Mouse (Mus musculus): ENCODE measurements around the gene Ndufa9. TPM values are rescaled to one million over a fixed set of nuclear protein-coding genes. Genes with fewer than 3 reads are reported as not detected.

The Ndufa9 gene
- total RNA-seq (2021): 100 to 1,000 TPM; 774 to 795 TPM

DNA sequence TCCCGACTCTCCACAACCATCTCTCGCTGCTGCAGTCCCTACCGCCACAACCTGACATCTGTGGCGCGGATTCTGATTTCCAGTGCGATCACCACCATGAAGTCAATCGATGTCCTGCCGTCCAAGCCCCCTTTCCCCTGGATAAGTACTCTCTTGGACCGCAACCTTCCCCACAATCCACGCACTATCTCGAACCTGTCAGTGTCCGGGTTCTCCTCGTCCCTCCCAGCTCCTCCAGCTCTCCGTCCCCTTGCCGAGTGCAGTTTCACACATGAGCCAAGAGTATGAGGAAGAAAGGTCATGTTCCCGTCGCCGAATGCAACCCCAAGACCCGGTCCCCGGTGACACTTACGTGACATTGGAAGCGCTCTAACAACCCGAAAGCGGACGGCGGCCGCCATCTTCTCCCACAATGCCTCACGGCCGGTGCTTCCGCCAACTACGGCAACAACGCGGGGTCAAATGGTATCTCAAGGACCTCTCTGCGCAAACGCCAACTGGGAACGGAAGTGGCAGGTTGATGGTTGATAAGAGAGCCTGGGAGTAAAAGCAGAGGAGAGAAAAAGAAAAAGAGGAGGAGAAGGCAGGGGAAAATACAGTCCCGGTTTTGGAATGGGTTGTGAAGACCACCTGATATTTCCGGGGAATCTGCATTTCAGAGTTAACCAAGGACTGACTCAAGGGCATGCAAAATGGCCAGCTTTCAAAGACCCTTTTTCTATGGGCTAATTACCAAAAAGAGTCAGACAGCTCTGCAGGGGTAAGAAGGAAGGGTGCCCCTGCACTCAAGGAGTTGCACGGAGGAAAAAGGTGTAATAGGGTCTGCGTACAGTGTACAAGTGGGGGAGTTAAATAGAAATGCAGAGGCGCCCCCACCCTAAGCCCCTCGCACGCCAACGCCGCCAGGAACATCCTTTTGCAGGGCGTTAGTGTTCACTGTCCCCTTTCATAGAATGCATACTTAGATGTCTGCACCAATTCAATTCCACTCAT, at the start of gene Ndufa9:
Gene Ndufa9 (minus strand): TSS at position 425 of the 993 bp plus-strand sequence.
- intact Hi-C loops (cut with DNase I): loop anchor here (5.0 kb wide), 1 partner anchor 88 kb away; the partner anchor contains the start of genes D6Wsu163e and Rad51ap1
- peak; percentile 82 for DNase-seq (ENCODE audit: low spot score)

DNA sequence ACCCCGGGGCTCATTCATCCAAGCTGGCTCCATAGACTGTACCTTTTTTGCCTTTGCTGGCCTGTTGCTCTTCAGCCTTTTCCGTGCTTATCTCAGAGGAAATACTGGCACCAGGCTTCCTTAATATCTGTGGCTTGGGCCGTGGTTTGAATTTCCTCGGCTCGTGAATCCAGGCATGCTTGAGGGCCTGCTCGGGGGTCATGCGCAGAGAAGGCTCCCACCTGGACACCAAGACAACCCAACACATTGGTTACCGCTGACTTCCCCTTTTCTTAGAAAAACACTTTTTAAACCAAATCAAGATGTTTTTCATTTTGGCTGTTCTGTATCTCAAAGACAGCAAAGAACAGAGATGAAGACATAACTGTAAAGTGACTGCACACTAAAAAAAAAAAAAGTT, 28.2 kb upstream of the Ndufa9 start:
- DNase-seq (ENCODE audit: low spot score): no peak
- intact Hi-C loops (cut with DNase I): no loop called here

DNA sequence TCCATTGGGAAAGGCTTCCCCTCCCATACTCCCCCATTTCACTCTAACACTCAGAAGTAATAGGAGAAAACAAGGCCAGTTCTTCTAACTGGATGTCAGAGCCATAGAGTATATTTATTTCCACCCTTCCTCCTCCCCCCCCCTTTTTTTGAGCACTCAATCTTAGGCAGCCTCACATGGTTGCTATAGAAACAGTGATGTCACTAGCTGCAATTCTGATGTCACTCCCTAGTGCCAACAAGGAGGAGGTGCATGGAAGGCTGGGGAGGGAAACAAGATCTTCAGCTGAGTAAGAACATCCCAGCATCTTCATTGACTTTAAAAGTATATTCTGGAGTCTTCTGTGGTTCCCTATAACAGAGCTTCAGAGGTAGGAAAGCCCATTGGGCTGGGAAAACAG, 3.9 kb upstream of the Ndufa9 start, which contains the start of gene Akap3:
Gene Akap3 (plus strand): TSS at position 218 of the 400 bp plus-strand sequence.
- no peak for DNase-seq (ENCODE audit: low spot score)
- intact Hi-C loops (cut with DNase I): no loop called here

DNA sequence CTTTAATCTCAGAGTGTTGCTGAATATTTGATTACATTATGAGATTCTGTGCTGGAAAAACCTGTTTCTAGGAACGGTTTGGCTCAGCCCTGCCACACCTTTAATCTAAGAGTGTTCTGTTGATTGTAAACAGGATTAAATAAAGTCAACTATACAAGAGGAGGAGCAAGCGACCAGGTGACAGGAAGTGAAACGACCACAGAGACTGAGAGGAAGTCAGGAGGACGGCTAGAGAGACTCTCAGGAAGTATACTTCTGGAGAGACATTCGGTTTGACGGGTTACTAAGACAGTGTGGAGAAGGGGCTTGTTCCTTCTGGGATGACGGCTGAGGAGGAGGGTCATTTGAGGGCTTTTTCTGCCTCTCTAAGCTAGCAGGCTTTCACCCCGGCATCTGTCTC, 12.3 kb downstream of the Ndufa9 start:
- intact Hi-C loops (cut with DNase I): no loop called here
- no peak for DNase-seq (ENCODE audit: low spot score)

DNA sequence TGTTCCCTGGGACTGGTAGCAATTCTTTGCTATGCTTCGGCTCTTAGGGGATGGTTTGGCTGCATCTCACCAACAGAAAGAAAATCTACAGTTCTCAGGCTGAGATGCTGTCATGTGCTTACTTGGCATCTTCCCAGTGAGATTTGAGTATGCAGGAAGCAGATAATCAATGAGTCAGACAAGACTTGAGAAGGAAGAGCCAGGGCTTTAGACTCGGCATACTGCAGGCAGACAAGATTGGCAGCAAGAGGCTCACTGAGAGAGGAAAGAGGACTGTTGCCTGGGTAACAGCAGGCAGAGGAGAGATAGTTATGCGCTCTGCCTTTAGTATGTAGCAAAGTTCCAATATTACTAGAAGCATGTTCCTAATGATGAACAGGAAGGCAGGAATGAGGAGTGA, 25.8 kb downstream of the Ndufa9 start:
- DNase-seq (ENCODE audit: low spot score): no peak
- intact Hi-C loops (cut with DNase I): no loop called here

DNA sequence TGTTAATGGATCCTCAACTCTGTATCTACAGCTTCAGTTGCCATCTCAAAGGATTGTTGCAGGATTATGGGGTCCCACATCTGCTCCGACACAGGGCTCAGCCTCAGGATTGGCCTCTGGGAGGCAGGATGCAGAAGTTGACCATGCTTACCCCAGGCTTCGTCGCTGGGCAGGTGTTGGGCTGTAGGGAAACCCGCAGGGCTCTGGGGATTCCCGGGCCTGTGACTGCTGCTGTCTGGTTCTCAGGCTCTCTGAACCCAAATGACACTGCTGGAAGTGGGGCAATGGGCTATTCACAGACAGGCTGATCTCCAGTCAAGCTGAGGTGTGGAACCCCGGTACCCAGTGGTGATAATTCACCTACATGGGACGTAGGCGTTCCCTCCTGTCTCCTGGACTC, 32.6 kb downstream of the Ndufa9 start:
- intact Hi-C loops (cut with DNase I): no loop called here
- no peak for DNase-seq (ENCODE audit: low spot score)

DNA sequence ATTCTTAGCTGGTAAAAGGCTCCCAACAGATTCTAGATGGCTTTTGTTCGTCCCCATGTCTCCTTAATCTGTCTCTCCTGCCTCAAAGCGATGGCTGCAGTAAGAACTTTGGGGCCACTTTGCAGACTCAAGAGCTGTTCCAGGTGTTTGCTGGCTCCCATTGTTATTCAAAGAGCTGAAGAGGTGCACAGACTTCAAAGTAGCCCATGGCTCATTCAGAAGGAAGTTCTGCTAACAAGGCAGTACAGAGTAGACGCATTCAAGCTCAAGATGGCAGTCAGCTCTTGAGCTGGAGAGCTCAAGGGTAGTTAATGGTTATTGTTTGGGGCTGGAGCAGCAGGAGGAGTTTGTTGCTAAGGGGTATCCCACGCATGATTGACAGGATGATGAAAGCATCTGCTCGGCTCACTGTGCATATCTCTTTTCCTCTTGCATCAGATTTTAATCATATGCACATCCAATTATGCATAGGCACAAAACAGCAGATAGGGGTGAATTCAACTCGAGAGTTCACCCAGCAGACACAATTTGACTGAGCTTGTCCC, 33.7 kb downstream of the Ndufa9 start:
- DNase-seq (ENCODE audit: low spot score): no peak
- intact Hi-C loops (cut with DNase I): no loop called here

DNA sequence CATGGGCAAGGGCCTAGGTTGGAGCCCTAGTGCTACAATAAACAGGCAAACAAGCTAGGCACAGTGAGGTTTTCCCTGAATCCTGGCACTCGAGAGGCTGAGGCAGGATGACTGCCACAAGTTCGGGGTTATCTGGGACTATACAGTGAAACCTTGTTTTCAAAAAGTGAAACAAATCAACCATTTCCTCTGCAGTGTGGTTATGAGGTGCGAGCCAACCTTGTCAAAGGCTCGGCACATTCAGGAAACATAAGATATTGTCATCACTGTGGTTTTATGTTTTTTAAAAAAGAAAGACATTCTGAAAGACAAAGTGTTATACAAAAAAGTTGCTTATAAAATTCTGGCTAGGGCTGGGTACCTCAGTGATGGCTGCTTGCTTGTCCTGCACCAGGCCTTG, 37.5 kb downstream of the Ndufa9 start:
- intact Hi-C loops (cut with DNase I): no loop called here
- DNase-seq (ENCODE audit: low spot score): no peak

DNA sequence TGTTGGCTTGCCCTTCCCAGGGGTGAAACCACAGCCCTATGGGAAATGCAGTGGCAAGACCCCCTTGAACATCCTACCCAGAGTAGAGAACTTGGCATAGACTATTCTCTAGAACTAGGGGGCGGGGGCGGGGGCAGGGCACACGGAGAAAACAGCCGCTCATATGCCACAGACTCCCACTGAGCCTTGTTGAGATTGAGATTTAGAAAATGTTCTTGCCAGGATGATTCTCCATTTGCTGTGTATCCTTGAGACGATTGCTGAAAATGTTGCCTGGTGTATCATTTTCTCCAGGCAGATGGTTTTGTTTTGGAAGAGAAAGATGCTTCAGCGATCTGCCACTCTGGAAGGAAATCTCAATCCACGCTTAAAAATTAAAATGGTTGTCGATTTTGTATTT, 40.4 kb downstream of the Ndufa9 start:
- intact Hi-C loops (cut with DNase I): no loop called here
- no peak for DNase-seq (ENCODE audit: low spot score)

DNA sequence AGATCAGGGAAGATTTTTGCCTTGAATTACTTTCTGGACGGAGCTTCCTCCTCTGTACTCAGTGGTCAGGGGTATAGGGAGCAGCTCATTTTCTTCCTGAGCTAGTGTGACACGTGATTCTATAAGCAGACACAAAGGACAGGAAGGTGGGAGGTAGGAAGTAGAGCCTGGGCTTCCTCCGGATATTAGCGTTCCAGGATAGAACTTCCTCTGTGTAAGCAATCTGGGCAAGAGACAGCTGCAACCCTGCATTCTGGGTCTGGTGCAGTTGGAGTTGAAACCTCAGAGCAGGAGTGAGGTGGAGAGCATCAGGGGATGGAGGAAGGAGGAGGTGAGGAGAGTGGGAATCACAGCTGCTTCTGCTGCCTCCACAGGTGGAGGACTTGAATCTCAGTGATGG, 40.8 kb downstream of the Ndufa9 start:
- intact Hi-C loops (cut with DNase I): no loop called here
- no peak for DNase-seq (ENCODE audit: low spot score)

DNA sequence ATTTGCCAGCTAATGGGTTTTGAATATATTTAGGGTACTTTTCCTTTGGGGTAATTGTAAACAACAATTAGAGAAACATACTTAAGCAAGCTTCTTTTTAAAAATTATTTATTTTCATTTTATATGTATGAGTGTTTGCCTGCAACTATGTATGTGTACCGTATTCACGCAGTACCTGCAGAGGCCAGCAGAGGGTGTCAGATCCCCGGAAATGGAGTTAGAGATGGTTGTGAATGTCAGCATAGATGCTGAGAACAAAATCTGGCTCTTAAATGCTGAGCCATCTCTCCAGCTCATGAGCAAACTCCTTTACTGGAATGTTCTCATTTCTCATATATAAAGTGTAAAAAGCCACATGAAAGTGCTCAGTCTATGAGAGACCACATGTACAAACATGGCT, 42.2 kb downstream of the Ndufa9 start:
- DNase-seq (ENCODE audit: low spot score): no peak
- intact Hi-C loops (cut with DNase I): no loop called here

DNA sequence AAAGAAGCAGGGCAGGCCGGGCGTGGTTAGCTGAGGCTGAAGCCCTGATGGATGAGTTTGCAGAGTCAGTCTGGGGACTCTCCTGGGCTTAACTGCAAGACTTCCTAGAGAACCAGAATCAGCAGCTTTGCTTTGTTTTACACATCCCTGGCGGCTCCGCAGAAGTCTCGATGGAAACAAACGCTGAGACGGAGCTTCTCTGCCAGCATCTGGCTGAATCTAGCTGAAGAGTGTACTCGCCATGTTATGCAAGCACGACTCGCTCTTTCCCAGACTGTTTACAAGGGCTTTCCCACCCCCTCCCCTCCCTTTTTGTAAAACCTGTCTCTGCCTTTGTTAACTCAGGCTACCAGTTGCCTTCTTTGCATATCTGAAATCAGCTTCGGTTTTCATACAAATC, 46.0 kb downstream of the Ndufa9 start:
- intact Hi-C loops (cut with DNase I): no loop called here
- DNase-seq (ENCODE audit: low spot score): no peak

DNA sequence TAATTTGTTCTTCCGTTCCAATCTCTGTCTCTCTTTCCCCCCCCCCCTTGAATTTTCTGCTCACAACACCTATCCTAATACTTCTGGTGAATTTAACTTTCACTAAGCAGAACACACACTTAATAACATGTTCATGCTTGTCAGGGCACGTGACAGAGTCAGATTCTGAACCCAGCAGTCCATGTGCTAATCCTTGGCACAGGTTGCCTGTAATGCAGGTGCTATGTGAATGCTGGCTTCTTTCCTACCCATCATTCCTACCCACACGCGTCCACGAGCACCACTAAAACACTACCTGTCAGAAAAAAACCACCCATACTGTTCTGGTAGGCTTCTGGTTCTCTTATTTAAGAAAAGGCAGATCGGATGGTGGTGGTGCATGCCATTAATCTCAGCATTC, 54.2 kb downstream of the Ndufa9 start:
- intact Hi-C loops (cut with DNase I): loop anchor here (5.0 kb wide), 1 partner anchor 143 kb away; the partner anchor contains the start of genes D6Wsu163e and Rad51ap1
- no peak for DNase-seq (ENCODE audit: low spot score)

DNA sequence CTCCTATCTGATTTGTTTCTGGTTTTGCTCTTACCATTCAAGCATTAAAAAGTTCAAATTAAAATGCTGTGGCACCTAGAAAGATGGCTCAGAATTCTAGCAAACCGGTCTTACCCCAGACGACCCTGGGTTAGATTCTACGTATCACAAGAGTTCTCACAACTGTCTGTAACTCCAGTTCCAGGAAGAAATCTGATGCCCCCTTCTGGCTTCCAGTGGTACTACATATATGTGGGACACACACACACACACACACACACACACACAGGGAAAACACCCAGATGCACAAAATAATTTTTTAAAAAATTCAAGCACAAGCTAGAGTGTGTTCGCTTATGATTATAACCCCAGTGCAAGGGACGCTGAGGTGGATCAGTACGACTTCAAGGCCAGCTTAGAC, 55.2 kb downstream of the Ndufa9 start:
- intact Hi-C loops (cut with DNase I): loop anchor here (5.0 kb wide), 1 partner anchor 144 kb away; the partner anchor contains the start of genes D6Wsu163e and Rad51ap1
- no peak for DNase-seq (ENCODE audit: low spot score)

DNA sequence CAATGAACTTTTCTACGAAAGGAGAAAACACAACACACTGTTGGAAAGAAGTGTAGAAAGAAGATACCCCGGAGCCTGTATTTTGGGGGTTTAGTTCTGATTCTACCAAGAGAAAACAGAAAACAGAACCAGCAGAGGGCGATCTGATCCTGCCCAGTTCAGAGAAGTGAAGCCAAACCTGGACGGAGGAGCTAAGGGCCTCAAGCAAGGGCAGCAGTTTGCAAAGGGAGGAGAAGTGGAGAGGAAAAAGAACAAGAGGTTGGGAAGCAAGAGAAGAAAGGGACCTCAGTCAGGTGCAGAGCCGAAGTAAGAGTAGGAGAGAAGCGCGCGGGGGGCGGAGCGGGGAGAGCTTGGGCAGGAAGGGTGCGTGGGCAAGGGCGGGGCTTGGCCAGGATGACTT, 57.0 kb downstream of the Ndufa9 start:
- DNase-seq (ENCODE audit: low spot score): no peak
- intact Hi-C loops (cut with DNase I): loop anchor here (5.0 kb wide), 1 partner anchor 145 kb away; the partner anchor contains the start of genes D6Wsu163e and Rad51ap1

DNA sequence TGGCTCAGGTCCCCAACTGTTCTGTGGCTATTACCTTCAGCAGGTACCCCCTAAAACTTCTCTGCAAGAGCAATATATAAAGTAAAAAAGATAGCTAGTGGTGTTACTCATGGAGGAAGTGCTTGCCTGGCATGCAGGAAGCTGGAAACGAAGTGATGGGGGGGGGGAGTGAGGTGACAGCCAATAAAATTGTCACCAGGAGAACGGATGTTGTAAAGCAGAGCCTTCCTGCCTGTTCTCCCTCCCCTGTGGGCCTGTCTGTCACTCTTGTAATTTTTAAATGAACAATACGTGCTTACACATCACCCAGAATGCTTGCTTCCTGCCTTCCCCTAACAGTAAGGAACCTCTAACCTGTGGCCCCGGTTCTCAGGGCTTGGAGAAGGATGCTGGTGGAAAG, 57.4 kb downstream of the Ndufa9 start:
- intact Hi-C loops (cut with DNase I): loop anchor here (5.0 kb wide), 1 partner anchor 146 kb away; the partner anchor contains the start of genes D6Wsu163e and Rad51ap1
- no peak for DNase-seq (ENCODE audit: low spot score)

DNA sequence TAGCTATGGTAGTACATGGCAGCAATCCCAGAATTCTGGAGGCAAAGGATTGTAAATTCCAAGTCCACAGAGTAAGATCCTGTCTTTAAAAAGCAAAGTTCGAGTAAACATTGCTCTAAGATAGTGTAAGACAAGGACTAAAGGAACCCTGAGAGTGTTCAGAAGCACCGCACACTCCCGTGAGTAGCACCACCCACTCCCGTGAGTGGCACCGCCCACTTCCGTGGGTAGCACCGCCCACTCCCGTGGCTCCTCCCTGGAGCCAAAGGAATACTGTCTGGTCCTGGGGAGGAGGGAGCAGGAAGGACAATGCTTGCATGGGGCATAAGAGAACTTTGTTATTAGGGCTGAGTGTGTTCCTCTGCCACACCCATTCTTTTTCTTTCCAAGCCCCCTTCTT, 60.1 kb downstream of the Ndufa9 start:
- intact Hi-C loops (cut with DNase I): no loop called here
- no peak for DNase-seq (ENCODE audit: low spot score)

DNA sequence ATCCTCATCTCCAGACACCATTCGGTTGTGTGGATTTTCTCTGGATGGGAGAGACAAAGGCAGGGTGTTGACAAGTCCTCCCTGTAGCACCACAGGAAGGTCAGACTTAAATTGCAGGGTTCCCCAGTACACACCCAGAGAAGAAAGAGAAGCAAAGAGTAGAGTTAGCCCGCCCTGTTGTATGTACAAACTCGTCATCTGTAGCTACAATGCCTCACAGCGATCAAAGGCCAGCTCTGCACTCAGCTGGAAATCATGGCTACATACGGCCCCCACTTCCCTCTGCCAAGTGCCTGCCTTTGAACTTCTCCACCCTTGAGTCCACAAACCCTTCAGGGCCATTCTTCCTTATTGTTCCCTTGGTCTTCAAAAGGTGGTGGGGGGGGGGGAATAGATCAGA, 64.7 kb downstream of the Ndufa9 start:
- intact Hi-C loops (cut with DNase I): no loop called here
- no peak for DNase-seq (ENCODE audit: low spot score)

DNA sequence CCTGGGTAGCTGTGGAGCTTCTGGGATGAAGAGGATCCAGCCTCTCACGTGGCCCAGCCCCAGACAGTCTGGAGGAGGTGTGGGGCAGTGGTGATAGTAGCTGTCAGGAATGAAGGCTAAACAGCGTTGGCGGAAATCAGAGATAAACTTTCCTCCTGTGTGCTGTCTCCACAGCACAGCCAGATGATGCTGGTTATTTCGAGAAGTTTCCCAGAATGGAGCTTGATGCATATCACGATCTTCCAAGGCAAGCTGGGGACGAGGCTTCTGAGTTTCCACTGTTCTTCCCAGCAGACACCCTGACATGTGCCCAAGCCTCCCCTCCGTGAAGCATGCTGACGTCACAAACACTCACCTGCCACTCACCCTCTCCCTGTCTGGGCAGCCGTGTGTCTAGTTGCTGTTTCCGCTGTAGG, 65.3 kb downstream of the Ndufa9 start:
- intact Hi-C loops (cut with DNase I): no loop called here
- DNase-seq (ENCODE audit: low spot score): no peak

DNA sequence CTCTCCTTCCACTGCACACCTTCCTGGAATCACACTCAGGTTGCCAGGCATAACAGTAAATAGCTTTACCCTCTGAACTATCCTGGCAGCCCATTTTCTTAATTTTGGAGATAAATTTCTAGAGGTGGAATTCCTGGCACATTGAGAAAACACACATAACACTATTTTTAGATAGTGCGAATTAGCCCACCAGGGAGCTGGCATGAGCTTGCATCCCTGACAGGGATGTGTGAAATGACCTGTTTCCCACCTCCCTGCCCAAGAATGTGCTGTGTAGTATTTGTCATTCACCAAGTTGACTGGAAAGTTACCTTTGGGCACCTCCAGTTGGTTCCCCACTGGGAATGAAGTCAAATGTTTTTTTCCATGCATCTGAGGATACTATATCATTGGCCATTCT, 65.9 kb downstream of the Ndufa9 start:
- DNase-seq (ENCODE audit: low spot score): no peak
- intact Hi-C loops (cut with DNase I): no loop called here

DNA sequence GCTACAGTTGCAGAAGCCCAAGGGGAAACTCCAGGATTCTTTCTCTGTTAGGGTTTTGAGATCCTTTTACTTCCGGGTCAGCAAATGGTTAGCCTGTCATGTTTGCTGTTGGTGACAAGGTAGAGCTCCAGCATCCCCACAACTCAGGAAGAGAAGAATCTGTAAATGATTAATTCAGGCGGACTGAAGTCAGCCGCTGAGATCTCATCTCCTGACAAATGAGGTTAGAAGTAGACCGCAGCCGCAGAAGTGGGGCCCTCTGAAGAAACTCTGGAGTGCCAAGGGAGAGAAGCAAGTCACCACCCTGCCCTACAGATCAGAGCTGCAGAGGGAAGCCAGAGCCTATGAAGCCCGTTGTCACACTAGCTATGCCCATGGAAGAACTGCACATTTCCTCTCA, 71.0 kb downstream of the Ndufa9 start:
- no peak for DNase-seq (ENCODE audit: low spot score)
- intact Hi-C loops (cut with DNase I): no loop called here

Measured in heart, postnatal 25 days (tissue).